Mouse (Mus musculus) urinary bladder, postnatal 4 days (tissue): ENCODE data around the gene Gpr162.
"Not testable (repeated sequence)": the region's sequence is repeated elsewhere in the genome, so short reads cannot be mapped to it uniquely, and the experiment has no call there.

Source experiments
- DNase-seq, 2 experiments: peaks; one replicate each; pipeline ENCODE4 v3.0.0; 2021 to 2022; ENCODE audit warnings: low spot score in 2 of 2

Gpr162 gene

GRCm38 (mm10) chr6:124811701-124812560 lies 51.9 kb downstream of the Gpr162 start:
- no peak for DNase-seq

GRCm38 (mm10) chr6:124811403-124811665 lies 52.4 kb downstream of the Gpr162 start:
- DNase-seq = no peak

GRCm38 (mm10) chr6:124810566-124811402 lies 53.0 kb downstream of the Gpr162 start:
- DNase-seq = not testable (repeated sequence)

GRCm38 (mm10) chr6:124809775-124810538 lies 53.8 kb downstream of the Gpr162 start:
- DNase-seq = no peak

GRCm38 (mm10) chr6:124809052-124809774 lies 54.6 kb downstream of the Gpr162 start:
- peak; percentile 79 to 84 for DNase-seq
